Mouse (Mus musculus) c-Kit-positive CD71-negative TER-119-negative erythroid progenitor cells, embryonic 14.5 days (primary cell): ENCODE results near the gene St7l.
"Not testable (repeated sequence)": the region's sequence is repeated elsewhere in the genome, so short reads cannot be mapped to it uniquely, and the experiment has no call there.

Source experiments
- DNase-seq: peaks from one replicate; pipeline ENCODE4 v3.0.0-alpha.2; 2013; ENCODE audit warnings: low read depth

The St7l gene

GRCm38 (mm10) chr3:104863786-104864650, at the start of gene St7l, which contains the start of gene Capza1:
Gene St7l, plus strand, starts transcription at chr3:104864005.
Gene Capza1, minus strand, starts transcription at chr3:104864505.
- DNase-seq, result peak; percentile 66

- DNase-seq, result no peak
Observed at GRCm38 (mm10) chr3:104814746-104815145, 49.1 kb upstream of the St7l start.

GRCm38 (mm10) chr3:104815346-104815745, 48.5 kb upstream of the St7l start:
- no peak for DNase-seq

- no peak for DNase-seq
Observed at GRCm38 (mm10) chr3:104816130-104816529, 47.7 kb upstream of the St7l start.

- DNase-seq, result no peak
Observed at GRCm38 (mm10) chr3:104817481-104817990, 46.3 kb upstream of the St7l start.

GRCm38 (mm10) chr3:104817991-104818748, 45.6 kb upstream of the St7l start, which contains the start of gene Mov10:
Gene Mov10, minus strand, starts transcription at chr3:104818563.
- peak; percentile 53 for DNase-seq

GRCm38 (mm10) chr3:104818749-104819134, 45.1 kb upstream of the St7l start:
- no peak for DNase-seq

- DNase-seq, result no peak
Observed at GRCm38 (mm10) chr3:104820426-104820825, 43.4 kb upstream of the St7l start.

GRCm38 (mm10) chr3:104822413-104822812, 41.4 kb upstream of the St7l start:
- DNase-seq, result no peak

- DNase-seq, result no peak
Observed at GRCm38 (mm10) chr3:104835797-104836196, 28.0 kb upstream of the St7l start.

GRCm38 (mm10) chr3:104841049-104841448, 22.8 kb upstream of the St7l start:
- no peak for DNase-seq

- no peak for DNase-seq
Observed at GRCm38 (mm10) chr3:104846601-104847000, 17.2 kb upstream of the St7l start.

GRCm38 (mm10) chr3:104854465-104854864, 9.3 kb upstream of the St7l start:
- no peak for DNase-seq

- DNase-seq, result no peak
Observed at GRCm38 (mm10) chr3:104854866-104855265, 8.9 kb upstream of the St7l start.

- no peak for DNase-seq
Observed at GRCm38 (mm10) chr3:104856106-104856505, 7.7 kb upstream of the St7l start.

GRCm38 (mm10) chr3:104858560-104858959, 5.2 kb upstream of the St7l start:
- DNase-seq, result no peak

GRCm38 (mm10) chr3:104864651-104865340, 991 bp downstream of the St7l start:
- DNase-seq, result peak; percentile 56

- peak; percentile 24 for DNase-seq
Observed at GRCm38 (mm10) chr3:104865341-104865788, 1.6 kb downstream of the St7l start.

- not testable (repeated sequence) for DNase-seq
Observed at GRCm38 (mm10) chr3:104866674-104867073, 2.9 kb downstream of the St7l start.

- no peak for DNase-seq
Observed at GRCm38 (mm10) chr3:104869611-104870010, 5.8 kb downstream of the St7l start.

- no peak for DNase-seq
Observed at GRCm38 (mm10) chr3:104888585-104888984, 24.8 kb downstream of the St7l start.

- no peak for DNase-seq
Observed at GRCm38 (mm10) chr3:104896141-104896540, 32.3 kb downstream of the St7l start.
